Mouse (Mus musculus) T-cell, adult 66 days (primary cell): ENCODE measurements around the gene C130050O18Rik. TPM values are rescaled to one million over a fixed set of nuclear protein-coding genes. Genes with fewer than 3 reads are reported as not detected.

ENCODE experiments used
- total RNA-seq, 2 experiments: library from RNA; stranded (reverse); gene quantifications; 3 replicates in 1 of 2; 4 replicates in 1 of 2; pipeline ENCODE4 v1.2.4; 2023

C130050O18Rik gene
- under 1 TPM; 0.23 to 0.77 TPM for total RNA-seq

DNA sequence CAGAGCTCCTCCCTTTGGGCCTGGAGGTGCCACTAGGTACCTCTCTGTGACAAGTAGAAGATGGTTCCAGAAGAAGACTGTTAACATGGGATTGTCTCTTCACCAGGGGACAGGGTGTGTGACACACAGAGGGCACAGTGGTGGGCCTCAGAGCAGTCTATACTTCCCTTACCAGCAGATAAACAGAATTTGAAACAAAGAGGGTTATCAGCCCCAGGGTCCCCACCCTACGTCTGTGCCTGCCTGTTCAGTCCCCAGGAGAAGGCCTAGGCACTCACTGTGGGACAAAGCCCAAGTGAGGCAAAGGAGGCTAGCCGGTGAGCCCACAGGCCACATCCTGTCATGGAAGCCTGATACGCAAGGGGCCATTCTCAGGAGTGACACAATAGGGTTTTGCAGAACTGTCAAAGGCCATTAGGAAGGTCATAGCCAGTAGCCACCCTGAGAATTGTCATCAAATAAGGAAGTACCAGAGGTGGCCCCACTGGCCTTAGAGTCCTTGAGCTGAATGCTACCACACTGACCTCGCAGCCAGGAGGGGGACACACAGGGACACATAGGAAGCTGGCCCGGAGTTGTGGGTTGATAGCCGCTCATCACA lies at the start of gene C130050O18Rik:
Gene C130050O18Rik, plus strand, starts transcription at position 480 of the 601 bp plus-strand sequence.

DNA sequence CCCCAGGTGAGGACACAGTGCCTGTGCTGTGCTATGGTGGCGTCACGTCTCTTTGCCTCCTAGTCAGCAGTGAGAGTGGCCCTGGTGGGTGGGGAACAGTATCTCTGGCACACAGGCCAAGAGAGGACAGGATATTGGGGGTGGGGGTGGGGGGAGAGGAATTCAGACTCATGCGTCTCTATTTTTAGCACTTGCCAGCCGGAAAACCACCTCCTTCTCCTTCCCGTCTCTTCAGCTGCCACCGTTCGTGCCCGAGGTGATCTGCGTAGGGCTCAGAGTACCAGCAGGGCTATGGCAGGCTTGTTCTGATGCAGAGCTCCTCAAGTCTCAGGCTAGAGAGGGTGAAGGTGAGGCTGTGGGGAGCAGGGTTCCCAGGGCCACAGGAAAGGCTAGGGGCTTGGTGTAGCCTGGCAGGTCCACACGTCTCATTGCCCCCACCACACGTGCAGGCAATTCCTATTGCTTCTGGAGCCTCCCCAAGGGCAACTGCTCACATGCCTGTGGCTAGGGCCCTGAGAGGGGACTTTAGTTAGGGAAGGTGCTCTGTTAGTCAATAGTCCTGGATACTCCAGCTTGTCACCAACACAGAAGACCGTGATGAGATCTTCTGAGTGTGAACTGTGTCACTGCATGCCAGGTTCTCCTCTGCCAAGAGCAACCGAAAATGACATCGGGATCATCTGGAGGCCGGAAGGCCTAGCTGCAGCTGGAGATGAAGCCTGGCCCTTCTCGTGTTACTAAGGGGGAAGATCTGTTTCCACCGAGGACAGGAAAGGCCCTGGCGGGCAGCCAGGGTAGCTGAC lies 27.4 kb upstream of the C130050O18Rik start, which contains the start of gene Gpr146:
Gene Gpr146, plus strand, starts transcription at position 230 of the 803 bp plus-strand sequence.

GRCm38 (mm10) chr5:139423026-139423865 lies 18.2 kb downstream of the C130050O18Rik start, which contains the start of gene Gper1:
Gper1 (plus strand) TSS chr5:139423151.

GRCm38 (mm10) chr5:139460384-139461067 lies 55.4 kb downstream of the C130050O18Rik start, which contains the start of gene 3110082I17Rik:
3110082I17Rik (minus strand) TSS chr5:139460527.

Other genes with a start within 250 kb of the C130050O18Rik start
- gene Sun1, start 204.6 kb upstream of the C130050O18Rik start, total RNA-seq: 10 to 100 TPM; 64.3 to 70.7 TPM
- 10 to 100 TPM; 35.6 to 39.3 TPM for gene Get4, start 153.0 kb upstream of the C130050O18Rik start, total RNA-seq
- gene Adap1, start 79.7 kb upstream of the C130050O18Rik start, total RNA-seq: 1 to 10 TPM; 6.6 to 7.2 TPM
- 10 to 100 TPM; 21.9 to 23.1 TPM for gene Cox19, start 53.9 kb upstream of the C130050O18Rik start, total RNA-seq
- not detected for gene Cyp2w1, start 52.7 kb upstream of the C130050O18Rik start, total RNA-seq
- gene Gpr146, start 27.6 kb upstream of the C130050O18Rik start, total RNA-seq: 10 to 100 TPM; 38.0 to 41.7 TPM
- not detected for gene Gper1, start 17.9 kb downstream of the C130050O18Rik start, total RNA-seq
- gene 3110082I17Rik, start 55.2 kb downstream of the C130050O18Rik start, total RNA-seq: 1 to 10 TPM; 4.7 to 5.6 TPM
- gene Zfand2a, start 79.3 kb downstream of the C130050O18Rik start, total RNA-seq: 10 to 100 TPM; 75.6 to 89.0 TPM
- gene Uncx, start 138.2 kb downstream of the C130050O18Rik start, total RNA-seq: not detected